Mouse (Mus musculus) kidney, embryonic 16.5 days (tissue): Measurements from ENCODE around the gene Rbm28. TPM values are rescaled to one million over a fixed set of nuclear protein-coding genes. Genes with fewer than 3 reads are reported as not detected.

ENCODE experiments used
- ATAC-seq: fragments of 200-750 bp; cut with Nextera tagmentation; 2 replicates; pipeline ENCODE4 v1.8.0; 2017; ENCODE audit warnings: moderate TSS enrichment; ENCODE audit not compliant: low FRiP score, low TSS enrichment
- H3K27ac ChIP-seq: fragments of 300-500 bp; sonication (generic); 2 replicates; pipeline ENCODE4 v1.5.1; 2014; ENCODE audit warnings: low read length
- H3K27me3 ChIP-seq: fragments of 300-500 bp; sonication (generic); 2 replicates; pipeline ENCODE4 v1.6.1; 2014; ENCODE audit warnings: low read length, control low read depth, mixed read lengths; ENCODE audit not compliant: insufficient read depth
- H3K36me3 ChIP-seq: fragments of 300-500 bp; sonication (generic); 2 replicates; pipeline ENCODE4 v1.6.1; 2014; ENCODE audit warnings: low read length, control low read depth, mixed read lengths; ENCODE audit not compliant: insufficient read depth
- H3K4me1 ChIP-seq: fragments of 300-500 bp; sonication (generic); 2 replicates; pipeline ENCODE4 v1.6.1; 2014; ENCODE audit warnings: low read length, control low read depth, mixed read lengths; ENCODE audit not compliant: insufficient read depth
- H3K4me2 ChIP-seq: fragments of 300-500 bp; sonication (generic); replicated peaks from 2 replicates; pipeline ENCODE4 v1.6.1; 2014; ENCODE audit warnings: low read depth, low read length
- H3K4me3 ChIP-seq: fragments of 300-500 bp; sonication (generic); 2 replicates; pipeline ENCODE4 v1.5.1; 2014; ENCODE audit warnings: mild to moderate bottlenecking, low read length
- H3K9ac ChIP-seq: fragments of 300-500 bp; sonication (generic); replicated peaks from 2 replicates; pipeline ENCODE4 v1.6.1; 2014; ENCODE audit warnings: low read length
- H3K9me3 ChIP-seq: fragments of 300-500 bp; sonication (generic); 2 replicates; pipeline ENCODE4 v1.6.1; 2016; ENCODE audit warnings: low read length, control low read depth
- WGBS: fragments of 180-500 bp; shearing (Covaris S2); extraction: QIAGEN DNeasy Blood & Tissue Kit; methylation state at CpG from one replicate; pipeline ENCODE4 v1.1.7; 2014; 5-methylcytosine and 5-hydroxymethylcytosine counted together
- microRNA-seq: library from miRNA; unstranded; fragments of <30 nt; microRNA quantifications from one replicate; pipeline ENCODE4, GENCODE M21; 2016
- polyA plus RNA-seq: library from polyadenylated mRNA; unstranded; fragments of >200 nt; fragmentation: Nextera tagmentation; extraction: Ambion mirVana; gene quantifications from 2 replicates; pipeline ENCODE4 v1.2.1, GENCODE M21; 2015

The Rbm28 gene
- polyA plus RNA-seq, 1 experiment from 2014 or later: 45.9 TPM

DNA sequence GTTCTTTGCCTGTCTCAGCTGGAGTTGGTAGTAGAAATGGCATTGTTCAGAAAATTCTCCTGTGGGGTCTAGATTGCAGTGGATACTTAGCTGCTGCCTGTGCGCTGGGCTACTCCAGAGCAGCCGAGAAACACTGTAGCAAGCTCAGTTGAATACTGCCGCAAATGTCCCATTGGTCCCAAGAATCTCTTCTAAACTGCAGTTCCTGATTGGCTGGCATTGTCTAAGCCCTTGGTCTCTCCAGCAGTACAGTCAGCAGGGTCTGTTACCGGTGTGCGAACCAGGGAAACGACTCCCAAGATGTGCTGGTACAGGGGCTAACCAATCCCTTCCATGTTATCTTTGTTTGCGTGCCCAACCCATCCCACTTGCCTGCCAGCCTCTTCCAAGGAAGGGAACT lies 72.6 kb downstream of the Rbm28 start:
- 85% methylated on average over 7 of the region's 7 CpGs for WGBS
- H3K9ac ChIP-seq: no peak overlapping the region
- no peak overlapping the region for H3K4me3 ChIP-seq
- peaks cover 7% of the 10 kb centered on the region; the same call in 1 of the 2 replicates for H3K4me1 ChIP-seq
- no peak overlapping the region for H3K27ac ChIP-seq
- H3K36me3 ChIP-seq: no peaks in the 10 kb centered on the region
- ATAC-seq: no peak
- H3K27me3 ChIP-seq: no peaks in the 10 kb centered on the region
- H3K4me2 ChIP-seq: no peak overlapping the region
- H3K9me3 ChIP-seq: peaks cover 19% of the 10 kb centered on the region

DNA sequence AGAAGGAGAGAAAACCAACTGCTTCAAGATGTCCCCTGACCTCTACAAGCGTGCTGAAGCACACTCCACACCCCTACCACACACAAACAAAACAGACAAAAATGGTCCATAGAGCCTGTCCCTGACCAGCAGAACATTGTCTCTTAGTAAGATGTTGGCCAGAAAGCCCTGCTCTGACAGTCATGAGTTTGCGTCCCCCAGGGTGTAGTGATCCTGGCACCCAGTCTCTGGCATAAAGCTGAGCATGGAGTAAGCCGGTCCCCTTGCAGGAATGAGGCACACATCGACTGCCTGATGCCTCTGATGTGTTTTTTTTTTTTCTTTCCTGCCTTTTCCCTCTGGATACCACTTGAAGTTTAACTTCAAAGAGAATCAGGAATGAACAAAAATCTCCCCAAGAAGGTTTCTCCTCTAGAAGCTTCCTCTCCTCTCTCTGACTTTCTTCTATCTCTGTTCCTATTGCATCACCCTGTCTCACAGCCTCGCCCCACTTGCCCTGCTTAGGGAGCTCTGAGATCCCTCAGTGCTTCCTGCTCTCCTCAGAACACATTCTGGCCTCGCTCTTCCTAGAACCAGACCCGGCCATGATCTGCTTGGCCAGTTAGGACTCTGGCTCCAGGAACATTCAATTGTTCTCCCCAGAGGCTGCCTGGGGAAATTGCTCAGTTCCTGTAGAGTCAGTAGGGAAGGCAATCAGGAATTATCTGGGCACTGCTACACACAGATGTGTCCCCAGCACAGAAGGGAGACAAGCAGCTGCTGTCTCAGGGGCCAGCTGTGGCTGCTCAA lies 76.7 kb downstream of the Rbm28 start:
- Histone ChIP-seq H3K27ac (no peak overlapping the region), H3K27me3 (no peaks in the 10 kb centered on the region), H3K9me3 (peaks cover 10% of the 10 kb centered on the region), H3K9ac (no peak overlapping the region), H3K4me2 (no peak overlapping the region), H3K4me1 (peaks cover 7% of the 10 kb centered on the region; the same call in 1 of the 2 replicates), H3K4me3 (no peak overlapping the region), H3K36me3 (no peaks in the 10 kb centered on the region)
- WGBS: 65% methylated on average over 7 of the region's 7 CpGs
- no peak for ATAC-seq

DNA sequence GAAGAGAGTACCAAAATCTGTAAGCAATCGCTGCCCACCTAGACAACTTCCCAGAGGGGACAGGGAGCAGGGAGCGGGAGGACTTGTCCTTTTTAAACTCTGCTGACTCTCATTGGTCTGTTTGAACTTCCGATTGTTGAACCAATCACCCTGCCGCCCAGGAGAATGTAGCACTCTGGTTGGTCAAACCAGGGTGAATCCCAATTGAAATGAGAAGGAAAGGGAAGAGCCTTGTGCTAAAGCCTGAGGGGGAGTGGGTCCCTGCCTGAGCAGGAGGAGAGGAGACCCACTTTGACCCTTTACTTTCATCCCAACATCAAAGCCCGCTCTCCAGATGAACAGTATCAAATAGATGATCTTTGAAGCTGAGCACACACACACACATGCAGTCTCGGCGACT lies 80.4 kb downstream of the Rbm28 start:
- ATAC-seq: no peak; the same call in 1 of the 2 replicates
- Histone ChIP-seq H3K4me1 (peaks cover 7% of the 10 kb centered on the region; the same call in 1 of the 2 replicates), H3K9me3 (no peaks in the 10 kb centered on the region), H3K27me3 (no peaks in the 10 kb centered on the region), H3K4me3 (no peak overlapping the region), H3K36me3 (no peaks in the 10 kb centered on the region), H3K4me2 (no peak overlapping the region), H3K27ac (no peak overlapping the region), H3K9ac (no peak overlapping the region)
- 39% methylated on average over 7 of the region's 7 CpGs for WGBS

DNA sequence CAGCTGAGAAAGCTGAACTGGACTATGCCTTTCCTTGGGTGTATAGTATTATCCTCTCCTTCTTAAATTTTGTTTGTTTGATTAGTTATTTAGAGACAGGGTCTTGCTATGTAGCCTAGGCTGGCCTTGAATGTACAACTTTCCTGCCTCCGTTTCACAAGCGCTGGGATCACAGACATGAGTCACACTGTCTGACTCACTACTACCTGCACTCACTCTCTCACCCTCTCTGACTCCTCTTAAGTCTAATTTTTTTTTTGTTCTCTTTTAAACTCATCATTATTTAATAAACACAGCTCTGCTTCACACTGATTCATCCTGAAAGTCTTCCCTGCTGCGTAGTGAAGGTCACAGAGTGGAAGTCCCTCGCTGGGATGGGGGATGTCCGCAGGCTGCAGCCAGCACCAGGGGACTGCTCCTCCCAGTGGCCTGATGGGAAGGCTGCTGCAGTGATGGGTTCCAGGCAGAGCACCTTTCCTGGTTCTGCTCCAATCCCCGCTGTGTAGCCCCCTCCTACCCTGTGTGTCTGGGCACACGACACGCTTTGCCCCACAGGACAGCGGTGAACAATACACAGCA lies 81.9 kb downstream of the Rbm28 start:
- Histone ChIP-seq H3K27ac (no peak overlapping the region), H3K9ac (no peak overlapping the region), H3K27me3 (no peaks in the 10 kb centered on the region), H3K9me3 (no peaks in the 10 kb centered on the region), H3K36me3 (no peaks in the 10 kb centered on the region), H3K4me1 (no peaks in the 10 kb centered on the region), H3K4me2 (no peak overlapping the region), H3K4me3 (no peak overlapping the region)
- ATAC-seq: no peak
- 47% methylated on average over 9 of the region's 9 CpGs for WGBS

DNA sequence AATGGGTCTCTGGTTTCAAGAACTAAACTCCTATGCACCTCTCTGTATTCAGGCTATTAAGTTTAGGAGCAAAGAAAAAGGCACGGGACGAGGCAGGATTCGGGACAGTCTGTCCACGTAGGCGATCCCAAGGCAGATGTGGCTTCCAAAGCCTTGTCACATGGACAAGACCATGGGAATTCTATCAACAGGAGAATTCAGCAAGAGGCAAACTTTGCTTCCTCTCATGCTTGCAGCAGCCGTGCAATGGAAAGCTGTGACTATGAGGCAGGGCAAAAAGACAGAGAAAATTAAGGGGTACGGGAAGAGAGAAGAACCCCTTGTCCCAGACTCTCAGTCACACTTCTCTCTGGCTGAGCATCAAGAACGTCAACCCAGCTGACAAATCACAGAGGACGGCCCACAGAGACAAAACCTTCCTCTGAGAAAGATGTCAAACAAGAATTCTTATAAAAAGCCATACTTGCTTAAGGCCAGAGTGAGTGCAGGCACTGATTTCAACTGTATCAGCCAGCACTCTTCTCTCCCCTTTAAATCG lies 82.9 kb downstream of the Rbm28 start:
- no peaks in the 10 kb centered on the region for H3K4me1 ChIP-seq
- no peak overlapping the region for H3K4me2 ChIP-seq
- ATAC-seq: no peak
- no peaks in the 10 kb centered on the region for H3K36me3 ChIP-seq
- no peaks in the 10 kb centered on the region for H3K27me3 ChIP-seq
- no peak overlapping the region for H3K9ac ChIP-seq
- H3K27ac ChIP-seq: no peak overlapping the region
- no peak overlapping the region for H3K4me3 ChIP-seq
- 77% methylated on average over 10 of the region's 10 CpGs for WGBS
- H3K9me3 ChIP-seq: no peaks in the 10 kb centered on the region

DNA sequence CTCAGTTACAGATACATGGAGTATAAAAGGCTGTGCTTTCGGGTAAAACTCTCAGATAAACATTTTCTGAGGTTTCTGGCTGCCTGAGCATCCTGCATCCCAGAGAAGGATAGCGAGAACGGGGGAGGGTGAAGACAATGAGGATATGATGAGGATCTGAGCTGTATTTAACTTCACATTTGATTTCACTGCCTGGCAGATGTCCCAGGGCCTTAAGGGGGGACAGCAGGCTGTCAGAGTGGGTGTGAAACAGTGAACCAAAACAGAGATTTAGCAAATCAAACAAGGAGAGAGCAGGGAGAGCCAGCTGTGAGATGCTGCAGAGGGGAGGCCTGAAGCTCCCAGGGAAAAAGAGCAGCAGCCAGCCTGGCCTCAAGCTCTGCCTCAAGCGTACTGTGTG lies 85.5 kb downstream of the Rbm28 start:
- Histone ChIP-seq H3K4me2 (no peak overlapping the region), H3K36me3 (no peaks in the 10 kb centered on the region), H3K9ac (no peak overlapping the region), H3K27ac (no peak overlapping the region), H3K4me1 (no peaks in the 10 kb centered on the region), H3K27me3 (no peaks in the 10 kb centered on the region), H3K9me3 (no peaks in the 10 kb centered on the region), H3K4me3 (no peak overlapping the region)
- WGBS: 60% methylated on average over 4 of the region's 4 CpGs
- no peak for ATAC-seq

DNA sequence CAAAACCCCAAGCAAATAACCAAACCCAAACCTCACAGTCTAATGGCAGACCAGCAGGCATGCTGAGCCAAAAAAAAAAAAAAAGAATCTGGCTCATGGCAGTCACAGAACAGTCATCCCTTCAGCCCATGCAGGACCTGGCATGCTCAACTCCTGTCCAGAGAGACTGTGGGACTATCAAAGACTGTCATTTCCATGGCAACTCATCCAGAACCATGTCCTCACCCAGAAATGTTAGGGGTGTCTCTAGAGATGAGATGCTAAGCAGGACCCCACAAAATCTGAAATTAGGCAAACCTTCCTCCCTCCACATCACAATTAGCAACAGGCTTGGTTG lies 90.7 kb downstream of the Rbm28 start:
- Histone ChIP-seq H3K9ac (no peak overlapping the region), H3K27ac (no peak overlapping the region), H3K27me3 (no peaks in the 10 kb centered on the region), H3K4me3 (no peak overlapping the region), H3K36me3 (no peaks in the 10 kb centered on the region), H3K4me1 (no peaks in the 10 kb centered on the region), H3K4me2 (no peak overlapping the region), H3K9me3 (no peaks in the 10 kb centered on the region)
- ATAC-seq: no peak

Small RNA genes lying within 50 kb of the gene (microRNA-seq; reads per million reads assigned to microRNA genes)
- gene Gm24303: not detected

Other genes starting within 250 kb of the Rbm28 start
- gene Lep, start 104.8 kb downstream of the Rbm28 start, polyA plus RNA-seq: not detected in 2 replicates
- gene Prrt4, start 14.6 kb upstream of the Rbm28 start, polyA plus RNA-seq: 0.71 and 1.1 TPM in 2 replicates
- 49.1 and 50.3 TPM in 2 replicates for gene Impdh1, start 51.4 kb upstream of the Rbm28 start, polyA plus RNA-seq
- 34.9 TPM in 2 replicates for gene Hilpda, start 107.5 kb upstream of the Rbm28 start, polyA plus RNA-seq
- 0.26 and 0.39 TPM in 2 replicates for gene Fam71f2, start 114.6 kb upstream of the Rbm28 start, polyA plus RNA-seq
- gene Fam71f1, start 154.1 kb upstream of the Rbm28 start, polyA plus RNA-seq: 0.12 and 0.26 TPM in 2 replicates
- 420 and 457 TPM in 2 replicates for gene Calu, start 183.1 kb upstream of the Rbm28 start, polyA plus RNA-seq
- 0.44 and 0.79 TPM in 2 replicates for gene Opn1sw, start 223.5 kb upstream of the Rbm28 start, polyA plus RNA-seq
- 20.2 and 23.3 TPM in 2 replicates for gene Ccdc136, start 231.3 kb upstream of the Rbm28 start, polyA plus RNA-seq